Mouse (Mus musculus): ENCODE results near the gene Fam71a. TPM values are rescaled to one million over a fixed set of nuclear protein-coding genes. Genes with fewer than 3 reads are reported as not detected.

Gene Fam71a
- not detected for total RNA-seq (2021)
- long read RNA-seq, experiment 1: 0 reads
- long read RNA-seq, experiment 2: 0 reads

DNA sequence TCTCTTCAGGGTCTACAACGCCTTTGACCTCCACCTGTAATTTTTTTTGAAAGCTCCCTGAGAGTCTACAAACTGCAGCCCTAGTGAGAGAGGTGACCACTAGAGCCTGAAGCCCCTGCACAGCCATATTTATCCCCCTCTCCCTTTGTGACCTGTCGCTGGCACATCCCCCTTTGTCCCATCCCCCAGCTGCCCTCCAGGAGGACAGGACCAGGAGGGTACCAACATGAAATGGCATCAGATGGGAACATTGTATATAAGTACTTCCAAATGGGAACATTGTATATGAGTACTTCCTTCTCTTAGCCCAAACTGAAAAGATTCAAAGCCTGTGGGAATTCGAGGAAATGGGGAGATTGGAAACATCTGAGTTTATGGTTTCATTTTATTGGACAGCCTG is at the start of gene Fam71a:
TSS of gene Fam71a (minus strand) at position 101 of the 400 bp plus-strand sequence.
- no peak for DNase-seq (ENCODE audit: low spot score)

GRCm38 (mm10) chr1:191211096-191211495 is 46.5 kb upstream of the Fam71a start:
- DNase-seq (ENCODE audit: low spot score): no peak

GRCm38 (mm10) chr1:191205791-191206190 is 41.2 kb upstream of the Fam71a start:
- no peak for DNase-seq (ENCODE audit: low spot score)

DNA sequence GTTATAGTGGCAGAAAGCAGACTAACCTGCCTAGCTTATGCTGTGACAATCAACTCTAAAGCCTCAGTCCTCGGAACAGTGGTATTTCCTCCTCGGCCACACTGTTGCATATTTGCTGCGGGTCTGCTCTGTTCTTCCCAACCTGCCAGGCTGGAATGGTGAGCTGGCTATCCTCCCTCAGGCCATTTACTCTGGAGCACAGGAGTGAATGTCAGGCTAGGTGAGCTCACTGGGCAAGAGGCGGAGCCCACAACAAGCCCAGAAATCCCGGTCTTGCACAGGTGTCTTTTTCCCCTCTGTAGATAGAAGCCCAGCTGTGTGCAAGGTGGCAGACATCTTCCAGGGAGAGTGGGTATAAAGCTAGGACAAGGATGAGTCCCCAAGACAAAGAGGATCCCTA is 40.3 kb upstream of the Fam71a start:
- no peak for DNase-seq (ENCODE audit: low spot score)

DNA sequence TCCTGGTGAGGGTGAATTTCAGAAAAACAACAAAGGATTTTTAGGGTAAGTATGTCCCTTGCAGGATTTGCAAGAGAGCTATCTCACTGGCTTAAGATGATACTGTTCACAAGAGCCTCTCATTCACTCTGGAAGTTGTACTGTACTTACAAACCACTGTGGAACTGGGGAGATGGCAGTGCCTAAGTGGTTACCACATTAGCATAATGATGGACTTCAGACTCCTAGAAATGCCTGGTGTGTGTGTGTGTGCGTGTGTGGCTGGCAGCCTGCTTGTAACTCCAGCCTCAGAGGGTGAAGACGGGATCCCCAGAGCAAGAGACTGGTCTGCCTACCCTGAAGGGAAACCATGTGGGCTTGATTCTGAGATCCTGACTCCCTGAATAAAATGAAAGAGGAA is 38.9 kb upstream of the Fam71a start:
- no peak for DNase-seq (ENCODE audit: low spot score)

DNA sequence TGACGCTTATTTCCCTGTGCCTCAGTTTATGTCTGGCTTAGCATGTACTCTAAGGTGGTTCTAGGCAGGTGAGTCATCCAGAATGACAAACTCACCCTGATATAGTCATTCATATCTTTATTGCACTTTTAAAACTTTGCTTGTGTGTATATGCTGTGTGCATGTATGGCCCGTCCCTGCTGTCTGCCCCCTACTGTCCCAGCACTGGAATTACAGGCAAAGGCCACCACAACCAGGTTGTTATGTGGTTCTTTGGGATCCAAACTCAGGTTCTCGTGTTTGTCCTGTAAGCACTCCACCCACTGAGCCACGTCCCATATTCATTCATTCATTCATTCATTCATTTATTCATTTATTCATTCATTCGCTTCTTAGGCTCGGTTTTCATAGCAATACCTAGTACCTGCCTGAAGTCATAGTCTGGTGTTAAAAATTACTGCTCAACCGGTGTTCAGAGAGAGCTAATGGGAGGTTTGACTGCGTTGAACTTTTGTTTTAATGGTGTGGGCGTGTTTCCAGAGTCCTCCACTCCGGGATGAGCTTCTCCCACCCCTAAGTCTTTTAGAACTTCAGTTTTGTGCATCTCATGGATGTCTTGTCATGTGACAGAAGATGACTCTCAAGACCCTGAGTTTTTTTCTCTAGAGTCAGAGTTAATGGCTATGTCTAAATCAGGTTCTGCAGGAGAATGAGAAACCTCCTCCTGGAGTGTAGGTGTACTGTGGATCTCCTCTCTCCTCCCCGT is 37.8 kb upstream of the Fam71a start:
- no peak for DNase-seq (ENCODE audit: low spot score)

- no peak for DNase-seq (ENCODE audit: low spot score)
Observed at GRCm38 (mm10) chr1:191200816-191201602, 36.4 kb upstream of the Fam71a start.

DNA sequence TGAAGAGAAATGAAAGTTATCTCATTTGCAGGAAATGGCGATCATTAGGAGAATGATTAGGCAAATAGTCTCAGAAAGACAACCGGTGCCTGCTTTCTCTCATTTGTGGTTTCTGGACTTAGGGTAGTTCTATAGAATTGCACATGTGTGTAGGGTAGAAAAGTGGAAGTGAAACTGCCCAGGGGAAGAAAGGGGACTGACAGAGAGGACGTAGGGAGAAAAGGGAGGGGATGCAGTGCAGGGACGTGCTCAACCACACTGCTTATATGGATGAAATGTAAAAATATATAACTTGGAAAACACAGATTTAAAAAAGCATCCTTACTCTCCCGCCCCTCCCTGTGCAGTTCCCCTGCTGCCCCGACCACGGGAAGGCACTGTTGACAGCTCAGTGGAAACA is 33.3 kb upstream of the Fam71a start:
- no peak for DNase-seq (ENCODE audit: low spot score)

GRCm38 (mm10) chr1:191196016-191196415 is 31.4 kb upstream of the Fam71a start:
- no peak for DNase-seq (ENCODE audit: low spot score)

GRCm38 (mm10) chr1:191193657-191194424 is 29.2 kb upstream of the Fam71a start:
- DNase-seq (ENCODE audit: low spot score): peak; percentile 32

- no peak for DNase-seq (ENCODE audit: low spot score)
Observed at GRCm38 (mm10) chr1:191192751-191193150, 28.1 kb upstream of the Fam71a start.

DNA sequence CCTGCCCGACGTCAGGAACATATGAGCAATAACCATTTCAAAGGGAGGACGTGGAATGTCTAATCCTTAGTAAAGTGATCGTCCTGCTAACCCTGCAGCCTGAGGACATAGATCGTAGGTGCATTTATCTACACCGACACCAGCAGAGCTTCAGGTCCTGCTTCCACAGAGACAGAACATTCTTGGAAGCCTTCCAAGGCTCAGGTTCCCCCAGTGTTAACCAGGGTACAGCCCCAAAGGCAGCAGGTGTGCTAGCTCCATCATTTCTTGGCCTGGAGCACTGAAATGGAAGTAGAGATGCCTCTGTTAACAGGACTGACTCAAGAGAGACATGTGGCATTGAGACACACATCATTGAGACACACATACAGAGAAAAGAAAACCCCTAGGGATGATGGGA is 27.6 kb upstream of the Fam71a start:
- DNase-seq (ENCODE audit: low spot score): no peak

DNA sequence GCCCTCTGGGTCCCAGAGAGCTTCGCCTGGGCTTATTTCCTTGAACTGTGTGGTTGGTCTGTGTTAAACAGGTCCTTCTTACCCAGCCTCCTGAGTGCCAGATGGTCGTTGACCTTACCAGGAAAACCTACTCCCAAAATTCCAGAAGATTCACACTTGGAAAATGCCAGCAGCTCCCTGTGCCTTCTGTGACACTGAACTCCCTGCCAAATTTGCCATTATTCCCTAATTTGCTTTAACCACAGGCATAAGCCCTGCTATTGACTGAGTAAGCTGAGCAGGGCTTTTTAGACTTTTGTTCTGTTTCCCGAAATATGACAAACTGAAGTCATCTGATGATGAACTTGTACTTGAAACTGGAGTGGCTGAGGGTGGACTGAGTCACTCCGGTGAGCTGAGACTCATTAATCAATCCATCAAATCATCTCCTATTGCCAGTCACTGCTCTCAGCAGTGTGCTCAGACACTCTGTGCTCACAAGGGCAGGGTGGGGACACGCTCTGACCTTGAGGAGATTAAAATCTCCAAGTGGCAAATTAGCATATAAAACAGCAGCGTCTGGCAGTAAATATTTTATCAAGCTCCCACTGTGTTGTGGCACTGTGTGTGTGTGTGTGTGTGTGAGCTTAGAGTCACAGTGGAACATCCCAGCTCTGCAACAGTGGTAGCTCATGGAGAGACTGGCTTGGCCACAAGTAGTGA is 25.2 kb upstream of the Fam71a start:
- DNase-seq (ENCODE audit: low spot score): no peak

DNA sequence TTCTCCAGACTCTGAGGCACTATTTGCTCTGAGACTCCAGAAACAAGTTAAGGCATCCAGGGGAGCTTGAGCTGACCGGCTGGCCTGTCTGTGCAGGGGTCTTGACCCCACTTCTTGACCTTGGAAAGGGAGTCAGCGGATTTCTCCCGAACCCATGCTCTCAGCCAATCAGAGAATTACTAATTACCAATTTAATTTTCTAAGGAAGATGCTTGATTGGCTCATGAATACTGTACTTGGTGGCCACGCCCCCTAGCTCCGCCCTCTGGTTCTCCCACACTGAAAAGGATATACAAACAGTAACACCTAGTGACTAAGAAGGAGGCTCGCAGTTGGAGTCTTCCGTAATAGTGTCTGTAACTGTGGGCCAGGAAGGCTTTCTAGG is 21.8 kb upstream of the Fam71a start:
- DNase-seq (ENCODE audit: low spot score): peak; percentile 24

- peak; percentile 15 for DNase-seq (ENCODE audit: low spot score)
Observed at GRCm38 (mm10) chr1:191185761-191186385, 21.3 kb upstream of the Fam71a start.

- peak; percentile 39 for DNase-seq (ENCODE audit: low spot score)
Observed at GRCm38 (mm10) chr1:191184841-191185251, 20.2 kb upstream of the Fam71a start.

- peak; percentile 18 for DNase-seq (ENCODE audit: low spot score)
Observed at GRCm38 (mm10) chr1:191184066-191184815, 19.6 kb upstream of the Fam71a start.

DNA sequence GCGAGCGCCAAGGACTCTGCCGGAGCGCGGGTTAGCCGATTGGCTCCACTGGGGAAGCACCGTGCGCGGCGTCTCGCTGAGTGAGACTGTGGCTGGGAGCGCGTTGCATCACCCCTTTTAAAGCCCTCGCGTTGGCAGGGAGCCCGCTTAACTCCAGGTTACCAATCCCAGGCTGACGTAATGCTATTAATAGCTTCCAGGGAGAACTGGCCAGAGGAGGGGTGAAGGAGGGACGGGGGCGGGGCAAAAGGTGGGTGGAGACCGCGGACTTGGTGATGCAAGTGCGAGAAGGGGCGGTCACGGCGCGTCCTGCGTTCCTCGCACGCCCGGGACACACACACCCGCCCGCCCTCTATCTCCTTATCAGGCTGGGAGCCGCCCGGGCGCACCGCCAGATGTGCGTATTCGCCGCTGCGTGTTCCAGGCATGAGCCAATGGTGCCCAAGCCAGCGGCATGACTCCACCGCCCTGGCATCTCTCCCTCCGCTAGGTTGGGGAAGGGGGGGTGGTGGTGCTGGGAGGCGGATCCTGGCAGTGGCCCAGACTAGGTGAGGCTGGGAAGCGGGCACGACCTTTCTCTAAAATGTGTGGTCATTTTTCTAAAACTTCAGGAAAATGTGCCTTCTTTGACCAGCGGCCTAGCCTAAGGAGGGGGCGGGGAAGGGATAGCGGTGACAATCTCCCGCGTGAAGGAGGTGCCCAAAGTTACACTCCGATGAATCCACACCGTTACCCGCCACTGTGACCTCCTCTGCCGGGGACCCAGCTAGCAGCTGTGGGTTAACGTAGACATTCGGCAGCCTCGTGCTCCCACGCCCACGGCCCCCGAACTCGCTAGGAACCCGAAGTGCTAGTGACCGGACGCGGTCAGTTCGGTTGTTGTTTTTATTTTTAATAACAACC is 18.8 kb upstream of the Fam71a start:
- peak; percentile 99 for DNase-seq (ENCODE audit: low spot score)

All from gastrocnemius, adult 18-20 months (tissue).